Mouse (Mus musculus) midbrain, embryonic 11.5 days (tissue): ENCODE measurements at regions not wholly inside any gene's neighbourhood (a gene's known extent, or its start where the extent isn't known, plus 50 kb on each side); places are given as distances from the start of the nearest gene placed in this dataset.
A peak's percentile ranks its signal among the peaks of the same experiment; 100 is the strongest.

Experiments
- ATAC-seq: fragments of 200-750 bp; cut with Nextera tagmentation; 2 replicates; pipeline ENCODE4 v1.8.0; 2017; ENCODE audit warnings: moderate TSS enrichment, moderate library complexity; ENCODE audit not compliant: low FRiP score
- DNase-seq: peaks from one replicate; pipeline ENCODE4 v3.0.0; 2015; ENCODE audit warnings: low spot score; ENCODE audit errors: missing footprints
- H3K27ac ChIP-seq: fragments of 300-500 bp; sonication (generic); 2 replicates; pipeline ENCODE4 v1.5.1; 2014; ENCODE audit warnings: low read depth, low read length
- H3K27me3 ChIP-seq: fragments of 300-500 bp; sonication (generic); 2 replicates; pipeline ENCODE4 v1.6.1; 2014; ENCODE audit warnings: mild to moderate bottlenecking, low read length, moderate library complexity, mixed read lengths; ENCODE audit not compliant: control insufficient read depth, insufficient read depth
- H3K36me3 ChIP-seq: fragments of 300-500 bp; sonication (generic); 2 replicates; pipeline ENCODE4 v1.6.1; 2014; ENCODE audit warnings: mild to moderate bottlenecking, low read length, moderate library complexity, mixed read lengths; ENCODE audit not compliant: control insufficient read depth, insufficient read depth
- H3K4me1 ChIP-seq: fragments of 300-500 bp; sonication (generic); 2 replicates; pipeline ENCODE4 v1.6.1; 2014; ENCODE audit warnings: low read length; ENCODE audit not compliant: control insufficient read depth, insufficient read depth
- H3K4me2 ChIP-seq: fragments of 300-500 bp; sonication (generic); 2 replicates; pipeline ENCODE4 v1.6.1; 2014; ENCODE audit warnings: mild to moderate bottlenecking, moderate library complexity
- H3K4me3 ChIP-seq: fragments of 300-500 bp; sonication (generic); 2 replicates; pipeline ENCODE4 v1.5.1; 2014; ENCODE audit warnings: low read depth, low read length
- H3K9ac ChIP-seq: fragments of 300-500 bp; sonication (generic); 2 replicates; pipeline ENCODE4 v1.6.1; 2014; ENCODE audit warnings: low read length
- H3K9me3 ChIP-seq: fragments of 300-500 bp; sonication (generic); 2 replicates; pipeline ENCODE4 v1.6.1; 2016; ENCODE audit warnings: low read length; ENCODE audit not compliant: control insufficient read depth
- WGBS: fragments of 180-500 bp; shearing (Covaris S2); extraction: QIAGEN DNeasy Blood & Tissue Kit; methylation state at CpG from one replicate; pipeline ENCODE4 v1.1.7; 2014; 5-methylcytosine and 5-hydroxymethylcytosine counted together

GRCm38 (mm10) chr5:54200032-54200431, 201.7 kb downstream of the Stim2 start:
- Histone ChIP-seq H3K4me1 (no peaks in the 10 kb centered on the region), H3K27me3 (no peaks in the 10 kb centered on the region), H3K9me3 (no peaks in the 10 kb centered on the region), H3K4me3 (no peak overlapping the region), H3K27ac (no peak overlapping the region), H3K4me2 (no peak overlapping the region), H3K9ac (no peak overlapping the region), H3K36me3 (no peaks in the 10 kb centered on the region)
- WGBS: 74% methylated on average over 3 of the region's 3 CpGs
- no peak for ATAC-seq
- no peak for DNase-seq

GRCm38 (mm10) chr5:54200587-54200986, 202.3 kb downstream of the Stim2 start:
- Histone ChIP-seq H3K9me3 (no peaks in the 10 kb centered on the region), H3K4me1 (no peaks in the 10 kb centered on the region), H3K27ac (no peak overlapping the region), H3K27me3 (no peaks in the 10 kb centered on the region), H3K4me2 (no peak overlapping the region), H3K36me3 (no peaks in the 10 kb centered on the region), H3K9ac (no peak overlapping the region), H3K4me3 (no peak overlapping the region)
- ATAC-seq (no peak), DNase-seq (no peak)
- WGBS: 81% methylated on average over 5 of the region's 5 CpGs

GRCm38 (mm10) chr5:54211457-54211856, 213.2 kb downstream of the Stim2 start:
- Histone ChIP-seq H3K36me3 (no peaks in the 10 kb centered on the region), H3K4me2 (no peak overlapping the region), H3K9me3 (no peaks in the 10 kb centered on the region), H3K27me3 (no peaks in the 10 kb centered on the region), H3K27ac (no peak overlapping the region), H3K9ac (no peak overlapping the region), H3K4me1 (no peaks in the 10 kb centered on the region), H3K4me3 (no peak overlapping the region)
- ATAC-seq (no peak), DNase-seq (peak; percentile 59)

- Histone ChIP-seq H3K4me2 (no peak overlapping the region), H3K27ac (no peak overlapping the region), H3K9me3 (no peaks in the 10 kb centered on the region), H3K27me3 (no peaks in the 10 kb centered on the region), H3K9ac (no peak overlapping the region), H3K4me3 (no peak overlapping the region), H3K4me1 (no peaks in the 10 kb centered on the region), H3K36me3 (no peaks in the 10 kb centered on the region)
- ATAC-seq: no peak
- DNase-seq: peak; percentile 69
- WGBS: 62% methylated on average over 5 of the region's 5 CpGs
Observed at GRCm38 (mm10) chr5:54212038-54212589, 213.8 kb downstream of the Stim2 start.

GRCm38 (mm10) chr5:54225031-54225430, 226.7 kb downstream of the Stim2 start:
- Histone ChIP-seq H3K4me3 (no peak overlapping the region), H3K9ac (no peak overlapping the region), H3K4me1 (no peaks in the 10 kb centered on the region), H3K9me3 (no peaks in the 10 kb centered on the region), H3K27ac (no peak overlapping the region), H3K36me3 (no peaks in the 10 kb centered on the region), H3K27me3 (no peaks in the 10 kb centered on the region), H3K4me2 (no peak overlapping the region)
- ATAC-seq (no peak), DNase-seq (no peak)

- no peaks in the 10 kb centered on the region for H3K4me1 ChIP-seq
- WGBS: 75% methylated on average over 1 of the region's 1 CpGs
Observed at GRCm38 (mm10) chr5:54234580-54234979, 236.3 kb downstream of the Stim2 start.

GRCm38 (mm10) chr5:54235226-54235625, 236.9 kb downstream of the Stim2 start:
- no peaks in the 10 kb centered on the region for H3K4me1 ChIP-seq
- no peak overlapping the region for H3K4me2 ChIP-seq
- H3K27me3 ChIP-seq: no peaks in the 10 kb centered on the region
- H3K4me3 ChIP-seq: no peak overlapping the region
- no peaks in the 10 kb centered on the region for H3K36me3 ChIP-seq
- WGBS: 58% methylated on average over 6 of the region's 6 CpGs
- H3K9me3 ChIP-seq: no peaks in the 10 kb centered on the region
- DNase-seq (peak; percentile 53), ATAC-seq (no peak)
- no peak overlapping the region for H3K27ac ChIP-seq
- H3K9ac ChIP-seq: no peak overlapping the region

More at GRCm38 (mm10) chr5:54234580-54234979, 236.3 kb downstream of the Stim2 start:
- Histone ChIP-seq H3K9ac (no peak overlapping the region), H3K27me3 (no peaks in the 10 kb centered on the region), H3K9me3 (no peaks in the 10 kb centered on the region), H3K36me3 (no peaks in the 10 kb centered on the region), H3K4me2 (no peak overlapping the region), H3K27ac (no peak overlapping the region), H3K4me3 (no peak overlapping the region)
- ATAC-seq (no peak), DNase-seq (no peak)

- 91% methylated on average over 2 of the region's 2 CpGs for WGBS
- Histone ChIP-seq H3K27me3 (no peaks in the 10 kb centered on the region), H3K9me3 (no peaks in the 10 kb centered on the region)
Observed at GRCm38 (mm10) chr5:54237226-54237625, 238.9 kb downstream of the Stim2 start.

GRCm38 (mm10) chr5:54238646-54239167, 240.4 kb downstream of the Stim2 start:
- Histone ChIP-seq H3K9ac (no peak overlapping the region), H3K27me3 (no peaks in the 10 kb centered on the region), H3K9me3 (no peaks in the 10 kb centered on the region), H3K4me2 (no peak overlapping the region), H3K36me3 (no peaks in the 10 kb centered on the region), H3K4me3 (no peak overlapping the region), H3K4me1 (peaks cover 4% of the 10 kb centered on the region; the same call in 1 of the 2 replicates), H3K27ac (no peak overlapping the region)
- ATAC-seq (peak; percentile 38; the same call in 1 of the 2 replicates), DNase-seq (peak; percentile 53)
- 65% methylated on average over 3 of the region's 3 CpGs for WGBS

More at GRCm38 (mm10) chr5:54237226-54237625, 238.9 kb downstream of the Stim2 start:
- no peak overlapping the region for H3K9ac ChIP-seq
- no peak overlapping the region for H3K4me2 ChIP-seq
- no peak overlapping the region for H3K27ac ChIP-seq
- peaks cover 4% of the 10 kb centered on the region; the same call in 1 of the 2 replicates for H3K4me1 ChIP-seq
- ATAC-seq (no peak), DNase-seq (no peak)
- no peak overlapping the region for H3K4me3 ChIP-seq
- no peaks in the 10 kb centered on the region for H3K36me3 ChIP-seq
